Mouse (Mus musculus) cerebellum, adult 2 months (tissue): Measurements from ENCODE around the gene Casp4.

Experiments used
- CTCF ChIP-seq: fragments of 200-500 bp; IDR thresholded peaks from 2 replicates; pipeline ENCODE4 v1.5.1; 2011; ENCODE audit warnings: low read depth, mild to moderate bottlenecking, control low read depth, low read length, moderate library complexity, borderline replicate concordance; ENCODE audit not compliant: insufficient read depth
- POLR2A ChIP-seq: fragments of 200-500 bp; IDR thresholded peaks from 2 replicates; pipeline ENCODE4 v1.6.1; 2011; ENCODE audit warnings: low read length, control low read depth, borderline replicate concordance; ENCODE audit not compliant: insufficient read depth

DNA sequence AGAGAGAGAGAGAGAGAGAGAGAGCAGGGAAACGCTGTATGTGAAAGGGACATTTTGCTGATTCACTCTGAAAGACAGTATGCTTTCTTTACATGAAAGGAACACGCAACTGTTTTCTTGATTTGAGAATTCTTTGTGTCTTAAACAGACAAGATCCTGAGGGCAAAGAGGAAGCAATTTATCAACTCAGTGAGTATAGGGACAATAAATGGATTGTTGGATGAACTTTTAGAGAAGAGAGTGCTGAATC lies 9.6 kb upstream of the Casp4 start:
- no peak for TF ChIP-seq CTCF
- no peak for TF ChIP-seq POLR2A
